Mouse (Mus musculus): Measurements from ENCODE around the gene Ap5z1. TPM values are rescaled to one million over a fixed set of nuclear protein-coding genes. Genes with fewer than 3 reads are reported as not detected.

Gene Ap5z1
- polyA plus RNA-seq, 1 experiment from 2014 or later, result 6.0 TPM

DNA sequence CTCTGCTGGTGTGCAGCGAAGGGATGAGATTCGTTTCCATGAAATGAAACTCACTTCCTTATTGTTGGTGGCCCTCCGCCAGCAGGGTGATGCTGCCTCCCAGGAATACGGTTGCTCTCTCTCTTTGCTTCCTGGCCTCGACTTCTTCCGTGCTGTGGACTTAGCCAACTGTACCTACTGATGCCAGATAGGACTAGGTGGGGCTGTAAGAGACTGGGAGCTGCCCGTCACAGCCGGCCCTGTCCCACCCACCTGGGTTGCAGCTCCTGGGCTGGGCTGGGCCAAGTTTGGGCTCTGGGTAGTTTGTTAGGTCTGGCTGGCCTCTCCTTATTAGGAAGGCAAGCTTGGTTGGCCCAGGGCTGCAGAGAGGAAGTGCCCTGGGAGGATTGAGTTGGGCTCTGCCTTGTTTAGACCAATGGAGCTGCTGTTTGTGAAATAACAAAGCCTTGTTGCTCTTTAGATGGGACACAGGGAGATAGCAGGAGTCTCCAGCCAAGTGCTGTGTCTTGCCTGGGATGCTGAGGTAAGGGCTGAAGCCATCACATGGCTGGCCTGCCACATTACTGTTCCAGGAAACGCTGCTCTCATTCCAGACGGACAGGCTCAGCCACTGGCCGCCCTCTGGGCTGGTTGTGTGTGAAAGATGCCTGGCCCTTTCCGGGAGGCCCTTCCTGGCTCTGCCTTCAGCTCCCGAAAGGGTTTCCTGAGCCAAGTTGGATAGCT, 39.0 kb upstream of the Ap5z1 start:
- Histone ChIP-seq H3K27me3 (no peaks in the 10 kb centered on the region), H3K4me1 (replicated peaks) (peaks cover 74% of the 10 kb centered on the region), H3K4me3 (peak overlapping the region; percentile 16), H3K27ac (peak overlapping the region; percentile 88), H3K36me3 (no peaks in the 10 kb centered on the region), H3K9me3 (replicated peaks) (no peaks in the 10 kb centered on the region), H3K9ac (peak overlapping the region; percentile 23; the same call in 1 of the 2 replicates), H3K4me2 (peak overlapping the region; percentile 40)
- ATAC-seq (replicated peaks; ENCODE audit: insufficient number of reproducible peaks, insufficient read depth, low FRiP score, low read depth), result peak; percentile 81
- WGBS, result 25% methylated on average over 13 of the region's 13 CpGs

DNA sequence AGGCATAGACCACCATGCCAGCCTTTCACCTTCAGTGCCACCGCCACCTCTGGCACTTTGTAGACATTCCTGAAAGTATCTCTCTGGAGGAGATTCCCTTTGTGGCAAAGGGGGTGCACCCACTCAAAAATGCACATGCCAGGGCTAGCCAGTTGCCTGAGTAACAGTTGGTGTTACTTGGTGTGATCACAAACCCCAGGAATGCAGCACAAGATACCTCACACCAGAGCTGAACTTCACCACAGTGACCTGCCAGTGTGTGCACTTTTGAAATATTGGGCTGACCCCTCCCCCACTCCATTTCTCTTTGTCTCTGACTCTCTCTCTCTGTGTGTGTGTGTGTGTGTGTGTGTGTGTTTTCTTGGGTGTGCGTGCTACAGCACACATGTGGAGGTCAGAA, 37.3 kb upstream of the Ap5z1 start:
- 96% methylated on average over 2 of the region's 2 CpGs for WGBS
- no peaks in the 10 kb centered on the region for H3K36me3 ChIP-seq
- no peak overlapping the region for H3K4me3 ChIP-seq
- peak overlapping the region; percentile 88; the same call in 1 of the 2 replicates for H3K27ac ChIP-seq
- H3K4me1 ChIP-seq (replicated peaks), result peaks cover 63% of the 10 kb centered on the region
- no peak overlapping the region for H3K9ac ChIP-seq
- no peaks in the 10 kb centered on the region for H3K27me3 ChIP-seq
- H3K9me3 ChIP-seq (replicated peaks), result no peaks in the 10 kb centered on the region
- ATAC-seq (replicated peaks; ENCODE audit: insufficient number of reproducible peaks, insufficient read depth, low FRiP score, low read depth), result no peak
- no peak overlapping the region for H3K4me2 ChIP-seq

DNA sequence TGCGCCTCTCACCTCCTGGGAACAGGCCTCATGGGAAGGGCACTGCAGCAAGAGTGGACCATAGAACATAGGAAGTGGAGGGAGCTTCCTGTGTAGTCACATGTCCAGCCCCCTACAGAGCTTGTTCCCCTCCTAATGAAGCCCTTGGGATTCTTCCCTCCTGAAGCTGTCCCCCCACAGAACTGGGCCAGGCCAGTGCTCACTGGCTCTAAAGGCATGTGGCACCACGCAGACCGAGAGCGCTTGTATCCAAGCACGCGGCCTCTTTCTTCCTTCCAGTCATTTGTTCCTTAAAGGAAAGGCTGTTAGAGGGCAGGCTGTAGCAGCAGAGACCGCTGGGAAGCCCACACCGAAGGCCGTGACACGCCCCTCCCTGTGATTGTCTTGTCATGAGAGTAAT, 35.9 kb upstream of the Ap5z1 start:
- H3K27ac ChIP-seq, result peak overlapping the region; percentile 58
- no peaks in the 10 kb centered on the region for H3K27me3 ChIP-seq
- no peak overlapping the region for H3K4me3 ChIP-seq
- no peak for ATAC-seq (replicated peaks; ENCODE audit: insufficient number of reproducible peaks, insufficient read depth, low FRiP score, low read depth)
- no peak overlapping the region for H3K9ac ChIP-seq
- H3K36me3 ChIP-seq, result no peaks in the 10 kb centered on the region
- peaks cover 70% of the 10 kb centered on the region for H3K4me1 ChIP-seq (replicated peaks)
- no peaks in the 10 kb centered on the region for H3K9me3 ChIP-seq (replicated peaks)
- 77% methylated on average over 10 of the region's 10 CpGs for WGBS
- no peak overlapping the region for H3K4me2 ChIP-seq

DNA sequence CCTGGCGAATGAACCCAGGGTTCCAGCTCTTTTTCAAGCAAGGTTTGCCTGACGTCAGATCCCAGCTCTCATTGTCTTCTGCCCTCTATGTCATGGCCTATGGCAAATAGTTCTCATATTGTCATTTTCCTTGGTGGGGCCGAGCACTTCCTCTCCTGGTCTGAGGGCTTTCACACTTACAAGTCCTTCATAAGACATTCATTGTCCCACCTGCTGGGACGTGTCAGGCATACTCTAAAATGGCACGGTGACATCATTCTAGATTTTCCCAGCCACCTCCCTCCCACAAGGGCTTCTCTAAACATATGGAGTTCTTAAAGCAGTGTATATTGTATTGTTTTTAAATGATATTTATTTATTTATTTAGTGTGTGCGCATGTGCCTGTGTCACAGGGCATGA, 35.1 kb upstream of the Ap5z1 start:
- no peaks in the 10 kb centered on the region for H3K36me3 ChIP-seq
- no peak overlapping the region for H3K4me3 ChIP-seq
- H3K9ac ChIP-seq, result no peak overlapping the region
- H3K27ac ChIP-seq, result no peak overlapping the region
- peaks cover 71% of the 10 kb centered on the region for H3K4me1 ChIP-seq (replicated peaks)
- H3K4me2 ChIP-seq, result no peak overlapping the region
- 70% methylated on average over 6 of the region's 6 CpGs for WGBS
- H3K27me3 ChIP-seq, result no peaks in the 10 kb centered on the region
- no peaks in the 10 kb centered on the region for H3K9me3 ChIP-seq (replicated peaks)
- no peak for ATAC-seq (replicated peaks; ENCODE audit: insufficient number of reproducible peaks, insufficient read depth, low FRiP score, low read depth)

DNA sequence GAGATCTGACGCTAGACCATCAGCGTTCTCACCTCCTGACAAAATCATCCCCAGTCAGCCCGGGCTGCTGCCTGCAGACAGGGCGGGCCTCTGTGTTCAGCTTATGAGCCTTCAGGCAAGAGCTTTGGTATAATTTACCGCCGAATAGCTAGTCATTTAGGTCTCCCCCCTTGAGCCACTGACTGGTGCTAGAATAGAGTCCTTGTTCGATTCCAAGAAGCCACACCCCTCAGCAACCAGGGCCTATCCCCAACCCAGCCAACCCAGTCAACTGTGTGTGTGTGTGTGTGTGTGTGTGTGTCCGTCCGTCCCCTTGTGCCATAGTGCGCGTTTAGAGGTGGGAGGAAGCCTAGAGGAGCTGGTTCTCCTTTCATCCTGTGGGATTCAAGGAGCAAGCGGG, 32.7 kb upstream of the Ap5z1 start:
- Histone ChIP-seq H3K4me3 (no peak overlapping the region), H3K27me3 (no peaks in the 10 kb centered on the region), H3K27ac (no peak overlapping the region), H3K4me2 (no peak overlapping the region), H3K9ac (no peak overlapping the region), H3K4me1 (replicated peaks) (peaks cover 48% of the 10 kb centered on the region), H3K36me3 (peaks cover 12% of the 10 kb centered on the region), H3K9me3 (replicated peaks) (no peaks in the 10 kb centered on the region)
- 84% methylated on average over 12 of the region's 12 CpGs for WGBS
- no peak for ATAC-seq (replicated peaks; ENCODE audit: insufficient number of reproducible peaks, insufficient read depth, low FRiP score, low read depth)

DNA sequence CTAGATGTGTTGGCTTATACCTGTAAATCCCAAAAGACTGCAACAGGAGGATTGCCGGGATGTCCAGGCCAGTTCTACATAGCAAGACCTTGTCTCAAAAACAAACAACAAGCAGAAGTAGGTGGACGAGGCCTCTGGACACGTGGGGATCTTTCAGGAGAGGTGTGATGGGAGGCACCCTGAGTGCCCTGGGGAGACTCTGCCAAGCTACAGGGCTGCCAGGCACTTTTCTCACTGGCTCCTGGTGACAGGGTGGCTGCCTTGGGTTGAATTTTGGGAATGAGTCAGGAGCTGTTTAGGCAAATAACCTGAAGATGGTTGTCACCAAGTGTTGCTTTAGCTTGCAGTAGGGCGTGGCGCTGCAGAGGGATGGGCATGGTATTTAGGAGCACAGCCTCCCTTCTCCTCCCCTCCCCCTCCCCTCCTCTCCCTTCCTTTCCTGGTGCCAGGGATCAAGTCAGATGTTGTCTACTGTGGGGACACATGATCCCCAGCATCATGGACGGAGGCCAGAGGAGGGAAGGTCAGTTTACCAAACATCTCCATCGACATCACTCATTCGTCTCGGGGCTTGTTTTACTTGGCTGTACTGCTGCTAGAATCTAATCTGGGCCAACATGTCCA, 31.8 kb upstream of the Ap5z1 start:
- no peak overlapping the region; the same call in 1 of the 2 replicates for H3K27ac ChIP-seq
- H3K4me1 ChIP-seq (replicated peaks), result peaks cover 39% of the 10 kb centered on the region
- H3K9me3 ChIP-seq (replicated peaks), result no peaks in the 10 kb centered on the region
- no peak overlapping the region for H3K4me3 ChIP-seq
- no peak for ATAC-seq (replicated peaks; ENCODE audit: insufficient number of reproducible peaks, insufficient read depth, low FRiP score, low read depth)
- no peak overlapping the region for H3K9ac ChIP-seq
- no peak overlapping the region for H3K4me2 ChIP-seq
- H3K36me3 ChIP-seq, result peaks cover 19% of the 10 kb centered on the region
- no peaks in the 10 kb centered on the region for H3K27me3 ChIP-seq
- 69% methylated on average over 9 of the region's 9 CpGs for WGBS

DNA sequence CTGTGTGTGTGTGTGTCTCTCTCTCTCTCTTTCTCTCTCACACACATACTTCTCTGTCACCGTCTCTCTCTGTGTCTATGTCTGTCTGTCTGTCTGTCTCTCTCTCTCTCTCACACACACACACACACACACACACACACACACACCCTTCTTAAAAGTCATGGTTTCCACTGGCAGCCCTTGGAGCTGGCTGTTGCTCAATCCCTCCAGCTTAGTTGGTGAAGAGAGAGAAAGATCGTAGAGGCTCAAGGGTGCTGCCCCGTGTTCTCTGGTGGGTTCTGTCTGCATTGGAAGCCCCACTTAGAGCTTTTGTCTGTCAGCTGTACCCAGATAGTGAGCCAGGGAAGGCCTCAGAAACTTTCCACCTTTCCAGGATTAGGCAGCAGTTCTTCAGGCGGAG, 31.0 kb upstream of the Ap5z1 start:
- Histone ChIP-seq H3K4me1 (replicated peaks) (peaks cover 31% of the 10 kb centered on the region), H3K27me3 (no peaks in the 10 kb centered on the region), H3K36me3 (peaks cover 19% of the 10 kb centered on the region), H3K9me3 (replicated peaks) (no peaks in the 10 kb centered on the region), H3K4me2 (no peak overlapping the region), H3K9ac (no peak overlapping the region), H3K4me3 (no peak overlapping the region), H3K27ac (peak overlapping the region; percentile 20; the same call in 1 of the 2 replicates)
- 79% methylated on average over 4 of the region's 4 CpGs for WGBS
- ATAC-seq (replicated peaks; ENCODE audit: insufficient number of reproducible peaks, insufficient read depth, low FRiP score, low read depth), result no peak

DNA sequence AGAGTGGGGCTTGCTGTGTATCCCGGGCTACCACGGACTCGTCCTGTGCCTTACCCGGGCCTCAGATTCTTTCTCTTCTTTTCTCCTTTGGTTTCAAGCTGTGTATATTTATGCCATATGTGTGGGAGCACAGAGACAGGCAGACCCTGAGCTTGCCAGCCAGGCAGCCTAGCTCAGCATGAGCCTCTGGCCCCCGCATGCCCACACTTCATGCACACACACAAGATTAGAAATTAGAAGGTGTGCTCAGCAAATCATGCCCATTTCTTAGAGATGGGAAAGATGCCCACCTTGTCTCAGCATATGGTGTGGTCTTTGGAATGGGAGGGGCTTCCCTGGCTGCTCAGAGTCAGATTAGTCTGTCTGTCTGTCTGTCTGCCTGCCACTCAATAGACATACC, 29.7 kb upstream of the Ap5z1 start:
- no peak overlapping the region for H3K4me2 ChIP-seq
- peaks cover 19% of the 10 kb centered on the region for H3K36me3 ChIP-seq
- no peak overlapping the region for H3K27ac ChIP-seq
- H3K9ac ChIP-seq, result no peak overlapping the region
- no peaks in the 10 kb centered on the region for H3K27me3 ChIP-seq
- H3K4me3 ChIP-seq, result no peak overlapping the region
- no peak for ATAC-seq (replicated peaks; ENCODE audit: insufficient number of reproducible peaks, insufficient read depth, low FRiP score, low read depth)
- H3K4me1 ChIP-seq (replicated peaks), result peaks cover 29% of the 10 kb centered on the region
- H3K9me3 ChIP-seq (replicated peaks), result no peaks in the 10 kb centered on the region
- 84% methylated on average over 5 of the region's 5 CpGs for WGBS

DNA sequence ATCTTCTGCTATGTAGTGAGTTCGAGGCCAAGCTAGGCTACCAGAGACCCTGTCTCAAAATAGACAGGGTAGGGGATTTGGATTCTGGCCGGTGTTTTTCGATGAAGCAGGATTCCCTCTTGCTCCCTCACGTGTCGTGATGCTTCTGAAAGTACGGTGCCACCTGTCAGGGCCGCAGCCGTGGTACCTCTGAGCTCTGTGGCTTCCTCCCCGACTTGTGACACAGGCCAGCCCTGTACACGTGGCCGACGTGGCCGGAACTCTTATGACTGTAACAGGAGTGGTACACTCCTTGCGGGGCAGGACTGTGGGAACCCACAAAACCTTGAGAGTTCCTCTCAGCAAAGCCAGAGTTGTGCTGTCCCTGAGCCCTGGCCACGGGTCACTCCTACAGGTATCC, 28.0 kb upstream of the Ap5z1 start:
- WGBS, result 97% methylated on average over 15 of the region's 15 CpGs
- ATAC-seq (replicated peaks; ENCODE audit: insufficient number of reproducible peaks, insufficient read depth, low FRiP score, low read depth), result no peak
- Histone ChIP-seq H3K9ac (no peak overlapping the region), H3K4me3 (no peak overlapping the region), H3K27ac (no peak overlapping the region), H3K27me3 (no peaks in the 10 kb centered on the region), H3K4me1 (replicated peaks) (peaks cover 36% of the 10 kb centered on the region), H3K36me3 (peaks cover 19% of the 10 kb centered on the region), H3K4me2 (no peak overlapping the region), H3K9me3 (replicated peaks) (no peaks in the 10 kb centered on the region)

DNA sequence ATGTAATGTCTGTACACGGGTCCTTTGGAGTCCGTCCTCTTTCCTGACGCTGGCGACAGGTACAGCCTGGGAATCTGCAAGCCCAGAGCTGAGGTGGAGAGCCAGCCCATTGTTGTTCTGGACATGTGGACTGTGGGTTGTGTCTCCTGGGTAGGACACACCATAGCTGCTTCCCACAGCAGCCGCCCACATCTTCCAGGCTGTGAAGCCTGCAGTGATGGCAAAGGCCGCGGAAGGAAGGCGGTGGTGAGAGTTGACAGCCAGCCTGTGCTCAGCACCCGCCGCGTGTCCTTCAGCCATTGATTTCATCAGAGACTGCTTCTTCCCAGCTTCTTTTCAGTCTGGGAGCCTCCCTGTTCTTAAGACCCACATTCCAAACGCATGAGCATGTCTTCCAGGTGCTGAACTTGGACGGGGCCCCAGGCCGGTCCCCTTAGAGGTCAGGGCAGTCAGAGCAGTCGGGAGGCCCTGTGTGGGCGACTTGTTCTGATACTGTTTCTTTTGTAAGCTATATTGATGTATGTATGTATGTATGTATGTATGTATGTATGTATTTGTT, 25.3 kb upstream of the Ap5z1 start:
- no peak for ATAC-seq (replicated peaks; ENCODE audit: insufficient number of reproducible peaks, insufficient read depth, low FRiP score, low read depth)
- Histone ChIP-seq H3K4me1 (replicated peaks) (peaks cover 38% of the 10 kb centered on the region), H3K36me3 (peaks cover 19% of the 10 kb centered on the region), H3K9me3 (replicated peaks) (no peaks in the 10 kb centered on the region), H3K4me2 (no peak overlapping the region), H3K27me3 (no peaks in the 10 kb centered on the region), H3K9ac (no peak overlapping the region), H3K27ac (0 out of 2 replicates have a peak overlapping the region, but pooled peaks have one; percentile 19), H3K4me3 (no peak overlapping the region)
- 77% methylated on average over 16 of the region's 16 CpGs for WGBS

DNA sequence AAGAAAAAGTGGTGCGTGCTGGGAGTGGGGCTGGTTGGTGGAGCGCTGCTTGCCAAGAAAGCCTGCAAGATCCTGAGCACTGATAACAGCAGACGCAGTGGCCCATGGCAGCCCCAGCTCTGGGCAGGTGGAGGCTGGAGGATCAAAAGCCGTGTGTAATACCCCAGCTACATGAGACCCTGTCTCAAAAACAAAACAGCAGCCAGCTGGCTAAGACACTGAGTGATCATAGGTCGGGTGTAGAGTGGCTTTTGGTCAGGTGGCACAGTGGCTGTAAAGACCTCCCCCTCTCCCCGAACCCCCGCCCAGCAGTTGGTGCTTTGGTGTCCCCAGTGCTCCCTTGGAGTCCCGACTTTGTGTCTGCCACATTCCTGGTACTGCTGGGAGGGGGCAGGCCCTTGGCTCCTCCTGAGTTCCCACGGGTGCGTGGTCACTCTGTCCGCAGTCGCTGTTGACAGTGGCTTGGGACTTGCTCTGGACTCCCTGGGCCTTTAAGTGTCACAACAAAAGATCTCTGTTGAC, 23.8 kb upstream of the Ap5z1 start:
- peak overlapping the region; percentile 41 for H3K9ac ChIP-seq
- peak overlapping the region; percentile 64 for H3K4me2 ChIP-seq
- H3K27ac ChIP-seq, result peak overlapping the region; percentile 88
- peak; percentile 41 for ATAC-seq (replicated peaks; ENCODE audit: insufficient number of reproducible peaks, insufficient read depth, low FRiP score, low read depth)
- peaks cover 52% of the 10 kb centered on the region for H3K4me1 ChIP-seq (replicated peaks)
- peak overlapping the region; percentile 40 for H3K4me3 ChIP-seq
- H3K27me3 ChIP-seq, result no peaks in the 10 kb centered on the region
- 4% methylated on average over 12 of the region's 12 CpGs for WGBS
- H3K36me3 ChIP-seq, result peaks cover 18% of the 10 kb centered on the region
- no peaks in the 10 kb centered on the region for H3K9me3 ChIP-seq (replicated peaks)

Data from heart, embryonic 15.5 days (tissue).